Mouse (Mus musculus): ENCODE measurements around the gene Slc7a1. TPM values are rescaled to one million over a fixed set of nuclear protein-coding genes. Genes with fewer than 3 reads are reported as not detected.
A peak's percentile ranks its signal among the peaks of the same experiment; 100 is the strongest.

Slc7a1 gene
- polyA plus RNA-seq, 1 experiment from 2014 or later = 32.4 TPM

DNA sequence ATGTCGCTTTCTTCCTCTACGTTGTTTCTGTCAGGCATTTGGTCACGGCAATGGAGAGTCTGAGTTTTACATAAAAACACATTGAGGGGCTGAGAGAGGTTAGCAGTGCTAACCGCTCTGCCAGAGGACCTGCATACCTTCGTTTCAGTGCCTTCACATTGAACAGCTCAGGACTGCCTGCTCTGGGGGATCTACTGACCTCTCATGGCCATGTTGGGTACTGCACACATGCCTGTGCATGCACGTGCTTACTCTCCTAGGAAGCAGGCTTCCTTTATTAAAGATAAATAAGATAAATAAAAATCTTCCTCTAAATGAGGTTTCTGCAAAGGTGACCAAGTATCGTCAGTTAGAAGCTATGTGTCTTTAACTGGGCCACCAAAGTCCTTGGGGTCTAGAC, 106.4 kb downstream of the Slc7a1 start:
- Histone ChIP-seq H3K36me3 (no peaks in the 10 kb centered on the region), H3K27ac (replicated peaks) (no peak overlapping the region), H3K27me3 (no peaks in the 10 kb centered on the region), H3K4me3 (no peak overlapping the region), H3K4me2 (replicated peaks) (no peak overlapping the region), H3K9me3 (no peaks in the 10 kb centered on the region), H3K4me1 (peaks cover 6% of the 10 kb centered on the region; the same call in 1 of the 2 replicates), H3K9ac (replicated peaks) (no peak overlapping the region)
- no peak for ATAC-seq (replicated peaks)
- WGBS = 86% methylated on average over 7 of the region's 7 CpGs

DNA sequence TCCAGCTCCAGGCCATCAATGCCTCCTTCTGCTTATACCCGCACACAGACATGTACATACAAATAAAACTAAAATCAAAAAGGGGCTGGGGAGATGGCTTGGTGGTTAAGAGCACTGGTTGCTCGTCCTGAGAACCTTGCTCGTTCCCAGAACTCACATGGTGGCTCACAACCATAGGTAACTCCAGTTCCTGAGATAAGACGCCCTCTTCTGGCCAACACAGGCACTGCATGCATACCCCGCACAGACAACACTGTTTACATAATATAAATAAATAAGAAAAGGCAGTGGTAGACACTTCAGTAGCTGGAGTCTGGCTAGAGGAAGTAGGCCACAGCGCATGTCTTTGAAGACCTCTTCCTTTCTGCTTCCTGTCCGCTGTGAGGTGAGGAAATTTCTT, 106.8 kb downstream of the Slc7a1 start:
- Histone ChIP-seq H3K9me3 (no peaks in the 10 kb centered on the region), H3K27ac (replicated peaks) (no peak overlapping the region), H3K4me1 (peaks cover 6% of the 10 kb centered on the region; the same call in 1 of the 2 replicates), H3K36me3 (no peaks in the 10 kb centered on the region), H3K4me3 (no peak overlapping the region), H3K9ac (replicated peaks) (no peak overlapping the region), H3K4me2 (replicated peaks) (no peak overlapping the region), H3K27me3 (no peaks in the 10 kb centered on the region)
- ATAC-seq (replicated peaks) = no peak
- WGBS = 87% methylated on average over 7 of the region's 7 CpGs

DNA sequence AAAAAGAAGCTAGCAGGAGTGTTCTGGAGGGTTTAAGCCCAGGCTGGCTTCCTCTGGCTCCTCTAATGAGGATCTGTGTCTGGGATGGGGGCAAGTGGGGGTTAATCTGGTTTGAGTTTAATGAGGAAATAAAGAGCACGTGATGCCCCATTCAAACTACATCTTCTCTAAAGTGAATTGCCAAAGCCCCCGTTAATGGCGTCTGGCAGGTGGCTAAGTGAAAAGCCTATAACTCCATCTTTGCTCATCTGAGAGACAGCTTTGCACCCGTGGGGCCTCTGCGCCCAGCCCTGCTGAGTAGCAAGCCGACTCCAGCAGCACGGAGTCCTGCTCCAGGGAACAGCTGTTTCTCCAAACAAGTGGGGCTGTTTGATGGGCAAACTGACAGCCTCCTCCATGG, 109.8 kb downstream of the Slc7a1 start:
- Histone ChIP-seq H3K27me3 (no peaks in the 10 kb centered on the region), H3K9ac (replicated peaks) (no peak overlapping the region), H3K4me1 (peaks cover 6% of the 10 kb centered on the region; the same call in 1 of the 2 replicates), H3K9me3 (no peaks in the 10 kb centered on the region), H3K4me2 (replicated peaks) (no peak overlapping the region), H3K36me3 (no peaks in the 10 kb centered on the region), H3K27ac (replicated peaks) (0 out of 2 replicates have a peak overlapping the region, but pooled peaks have one; percentile 14), H3K4me3 (no peak overlapping the region)
- 15% methylated on average over 7 of the region's 7 CpGs for WGBS
- ATAC-seq (replicated peaks) = peak; percentile 55; the same call in 1 of the 2 replicates

DNA sequence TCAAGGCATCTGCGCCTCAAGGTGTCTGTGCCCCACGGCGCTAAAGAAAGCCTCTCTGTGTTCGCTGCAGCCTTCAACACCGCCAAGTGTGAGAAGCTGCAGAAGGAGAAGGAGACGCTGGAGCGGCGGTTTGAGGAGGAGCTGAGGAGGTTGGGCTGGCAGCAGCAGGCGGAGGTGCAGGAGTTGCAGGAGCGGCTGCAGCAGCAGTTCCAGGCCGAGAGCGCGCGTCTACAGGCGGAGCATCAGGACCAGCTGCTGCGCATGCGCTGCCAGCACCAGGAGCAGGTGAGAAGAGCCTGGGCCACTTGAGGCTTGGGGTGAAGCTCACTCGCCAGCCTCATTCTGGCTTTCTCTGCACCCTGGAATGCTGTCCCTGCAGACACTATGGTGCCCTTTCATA, 110.9 kb downstream of the Slc7a1 start:
- Histone ChIP-seq H3K27me3 (no peaks in the 10 kb centered on the region), H3K4me2 (replicated peaks) (no peak overlapping the region), H3K4me1 (peaks cover 6% of the 10 kb centered on the region; the same call in 1 of the 2 replicates), H3K9ac (replicated peaks) (no peak overlapping the region), H3K27ac (replicated peaks) (no peak overlapping the region), H3K36me3 (no peaks in the 10 kb centered on the region), H3K9me3 (no peaks in the 10 kb centered on the region), H3K4me3 (no peak overlapping the region)
- no peak for ATAC-seq (replicated peaks)
- 74% methylated on average over 18 of the region's 18 CpGs for WGBS

DNA sequence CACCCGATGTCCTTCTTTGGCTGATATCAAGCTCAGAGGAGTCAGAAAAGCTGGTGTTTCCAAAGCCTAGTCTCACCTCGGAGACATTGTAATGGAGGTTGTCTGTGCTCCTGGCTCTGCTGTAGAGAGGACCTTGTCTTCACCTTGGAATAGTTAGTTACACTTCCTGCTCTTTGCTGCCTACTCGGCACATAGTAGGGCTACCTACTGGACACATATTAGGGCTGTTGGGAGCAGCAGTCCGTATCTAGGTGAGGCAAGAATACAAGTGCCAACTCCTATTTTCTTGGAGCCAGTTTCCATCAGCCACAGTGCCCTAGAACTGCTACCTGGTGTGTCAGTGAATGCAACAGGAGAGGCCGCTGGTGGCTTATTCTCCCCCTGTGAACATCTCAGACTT, 112.2 kb downstream of the Slc7a1 start:
- no peak overlapping the region for H3K9ac ChIP-seq (replicated peaks)
- H3K4me3 ChIP-seq = no peak overlapping the region
- H3K4me2 ChIP-seq (replicated peaks) = no peak overlapping the region
- H3K4me1 ChIP-seq = peaks cover 6% of the 10 kb centered on the region; the same call in 1 of the 2 replicates
- H3K9me3 ChIP-seq = no peaks in the 10 kb centered on the region
- H3K27me3 ChIP-seq = no peaks in the 10 kb centered on the region
- 90% methylated on average over 5 of the region's 5 CpGs for WGBS
- no peak overlapping the region for H3K27ac ChIP-seq (replicated peaks)
- no peaks in the 10 kb centered on the region for H3K36me3 ChIP-seq
- ATAC-seq (replicated peaks) = no peak

DNA sequence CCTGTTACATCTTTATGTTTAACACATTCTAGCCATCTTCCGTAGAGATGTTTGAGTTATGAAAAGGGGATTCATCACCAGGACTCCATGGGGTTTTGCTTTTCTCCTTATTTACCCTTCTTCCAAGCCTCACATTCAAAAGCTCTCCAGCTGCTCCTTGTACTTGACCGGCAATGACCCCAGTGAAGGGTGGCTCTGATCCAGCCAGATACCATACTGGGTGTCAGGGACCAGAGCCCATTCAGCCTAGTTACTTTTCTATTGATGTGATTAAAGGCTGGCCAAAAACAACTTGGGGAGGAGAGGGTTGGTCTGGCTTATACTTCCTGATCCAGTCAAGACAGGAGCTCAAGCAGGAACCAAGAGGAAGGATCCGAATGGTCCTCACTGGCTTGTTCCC, 116.1 kb downstream of the Slc7a1 start:
- H3K9me3 ChIP-seq = no peaks in the 10 kb centered on the region
- no peaks in the 10 kb centered on the region for H3K36me3 ChIP-seq
- H3K27me3 ChIP-seq = no peaks in the 10 kb centered on the region
- no peak overlapping the region for H3K9ac ChIP-seq (replicated peaks)
- no peaks in the 10 kb centered on the region for H3K4me1 ChIP-seq
- no peak overlapping the region for H3K4me3 ChIP-seq
- H3K27ac ChIP-seq (replicated peaks) = no peak overlapping the region
- ATAC-seq (replicated peaks) = no peak
- H3K4me2 ChIP-seq (replicated peaks) = no peak overlapping the region
- WGBS = 85% methylated on average over 3 of the region's 3 CpGs

DNA sequence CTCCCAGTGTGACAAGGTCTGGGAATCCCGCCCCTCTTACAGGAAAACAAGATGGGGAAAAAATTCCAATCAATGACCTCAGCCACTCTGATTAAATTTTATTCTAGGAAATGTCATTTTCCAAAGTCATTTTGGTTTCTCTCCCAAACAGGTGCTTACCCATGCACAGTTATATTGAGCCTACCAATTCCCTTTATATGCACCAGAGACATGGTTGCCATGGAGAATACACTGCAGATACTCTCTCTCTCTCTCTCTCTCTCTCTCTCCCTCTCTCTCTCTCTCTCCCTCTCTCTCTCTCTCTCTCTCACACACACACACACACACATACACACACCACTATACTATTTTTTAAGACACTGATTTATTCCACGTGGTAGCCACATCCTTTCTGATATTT, 116.5 kb downstream of the Slc7a1 start:
- Histone ChIP-seq H3K4me2 (replicated peaks) (no peak overlapping the region), H3K9me3 (no peaks in the 10 kb centered on the region), H3K27ac (replicated peaks) (no peak overlapping the region), H3K36me3 (no peaks in the 10 kb centered on the region), H3K4me3 (no peak overlapping the region), H3K27me3 (no peaks in the 10 kb centered on the region), H3K9ac (replicated peaks) (no peak overlapping the region), H3K4me1 (no peaks in the 10 kb centered on the region)
- 82% methylated on average over 2 of the region's 2 CpGs for WGBS
- no peak for ATAC-seq (replicated peaks)

DNA sequence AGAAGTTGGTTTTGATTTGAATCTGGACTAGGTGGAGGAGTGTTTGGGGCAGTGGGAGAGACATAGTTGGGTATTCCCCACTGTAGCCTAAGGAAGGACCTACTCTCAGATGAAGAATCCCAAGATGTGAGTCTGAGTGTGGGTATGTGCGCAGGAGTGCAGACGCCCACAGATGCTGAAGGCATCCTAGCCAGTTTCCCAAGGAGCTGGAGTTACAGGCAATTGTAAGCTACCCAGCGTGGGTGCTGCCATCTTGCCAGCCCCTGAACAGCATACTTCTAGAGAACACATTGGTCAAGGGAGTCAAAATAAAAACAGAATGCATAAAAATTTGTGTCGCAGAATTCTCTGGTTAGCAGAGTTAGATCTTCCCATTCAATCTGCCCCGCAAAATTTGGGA, 117.1 kb downstream of the Slc7a1 start:
- H3K4me1 ChIP-seq = no peaks in the 10 kb centered on the region
- no peaks in the 10 kb centered on the region for H3K9me3 ChIP-seq
- 95% methylated on average over 5 of the region's 5 CpGs for WGBS
- ATAC-seq (replicated peaks) = no peak
- H3K36me3 ChIP-seq = no peaks in the 10 kb centered on the region
- no peak overlapping the region for H3K4me2 ChIP-seq (replicated peaks)
- no peak overlapping the region for H3K27ac ChIP-seq (replicated peaks)
- no peak overlapping the region for H3K4me3 ChIP-seq
- no peak overlapping the region for H3K9ac ChIP-seq (replicated peaks)
- no peaks in the 10 kb centered on the region for H3K27me3 ChIP-seq

DNA sequence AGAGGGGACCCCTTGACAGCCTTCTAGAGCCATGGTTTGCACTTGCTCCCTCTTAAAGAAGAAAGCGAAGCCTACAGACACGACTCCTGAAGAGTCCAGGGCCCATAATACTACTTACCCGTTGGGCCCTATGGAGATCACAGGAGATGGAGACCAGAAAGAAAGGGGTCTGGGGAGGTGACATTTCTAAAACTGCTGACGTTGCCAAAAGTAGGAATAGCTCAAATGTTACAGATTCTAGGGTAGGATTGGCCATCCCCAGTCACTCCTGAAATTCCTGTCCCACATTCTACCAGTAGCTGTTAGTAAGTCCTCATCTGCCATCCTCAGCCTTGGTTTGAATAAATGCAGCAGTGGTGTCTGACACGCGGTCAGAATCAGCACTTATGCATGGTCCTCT, 117.6 kb downstream of the Slc7a1 start:
- Histone ChIP-seq H3K4me2 (replicated peaks) (no peak overlapping the region), H3K27ac (replicated peaks) (no peak overlapping the region), H3K36me3 (no peaks in the 10 kb centered on the region), H3K4me1 (no peaks in the 10 kb centered on the region), H3K27me3 (no peaks in the 10 kb centered on the region), H3K9me3 (no peaks in the 10 kb centered on the region), H3K9ac (replicated peaks) (no peak overlapping the region), H3K4me3 (no peak overlapping the region)
- no peak for ATAC-seq (replicated peaks)
- 88% methylated on average over 6 of the region's 6 CpGs for WGBS

DNA sequence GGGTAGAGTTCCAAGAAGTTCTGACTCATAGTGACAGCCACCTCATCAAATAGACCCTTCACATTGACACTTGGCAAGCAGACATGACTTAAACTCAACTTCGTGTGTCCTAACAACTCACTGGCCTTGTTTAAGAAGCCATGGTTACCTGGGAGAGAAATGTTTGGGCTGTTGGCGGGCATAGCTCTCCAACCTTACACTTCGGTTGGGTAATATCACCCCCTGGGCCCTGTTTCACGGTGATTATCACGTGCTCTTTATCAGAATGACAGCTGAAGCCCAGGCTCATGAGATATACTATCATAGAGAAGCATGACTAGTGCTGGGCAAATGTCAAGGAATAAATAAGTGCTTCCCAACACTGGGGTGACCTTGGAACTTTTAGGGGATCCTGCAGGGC, 119.4 kb downstream of the Slc7a1 start:
- Histone ChIP-seq H3K4me1 (no peaks in the 10 kb centered on the region), H3K9me3 (no peaks in the 10 kb centered on the region), H3K4me3 (no peak overlapping the region), H3K4me2 (replicated peaks) (no peak overlapping the region), H3K27me3 (no peaks in the 10 kb centered on the region), H3K9ac (replicated peaks) (no peak overlapping the region), H3K27ac (replicated peaks) (no peak overlapping the region), H3K36me3 (no peaks in the 10 kb centered on the region)
- no peak for ATAC-seq (replicated peaks)
- 91% methylated on average over 5 of the region's 5 CpGs for WGBS

DNA sequence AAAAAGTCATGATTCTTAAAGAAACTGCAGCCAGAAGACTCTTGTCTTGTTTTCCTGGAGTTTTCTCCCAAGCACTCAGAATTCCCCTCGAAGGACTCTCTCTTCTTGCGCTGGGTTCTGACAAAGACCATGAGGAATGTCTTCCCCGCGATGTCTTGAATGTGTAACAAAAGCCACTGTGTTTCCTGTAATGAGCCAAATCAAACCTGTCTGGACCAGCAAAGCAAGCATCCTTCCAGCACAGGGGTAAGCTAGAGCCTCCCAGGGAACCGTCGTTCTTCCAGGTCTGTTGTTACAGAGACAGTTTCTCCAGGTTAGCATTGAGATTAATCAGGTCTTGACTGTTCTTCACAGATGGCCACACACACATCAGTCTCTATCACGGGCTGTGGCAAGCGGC, 121.5 kb downstream of the Slc7a1 start:
- Histone ChIP-seq H3K27ac (replicated peaks) (no peak overlapping the region), H3K4me1 (no peaks in the 10 kb centered on the region), H3K4me3 (no peak overlapping the region), H3K27me3 (no peaks in the 10 kb centered on the region), H3K36me3 (no peaks in the 10 kb centered on the region), H3K9ac (replicated peaks) (no peak overlapping the region), H3K9me3 (no peaks in the 10 kb centered on the region), H3K4me2 (replicated peaks) (no peak overlapping the region)
- ATAC-seq (replicated peaks) = no peak
- WGBS = 82% methylated on average over 8 of the region's 8 CpGs
